8 mouse cellular contexts compared by ENCODE assay signal in the genomic region with DNA sequence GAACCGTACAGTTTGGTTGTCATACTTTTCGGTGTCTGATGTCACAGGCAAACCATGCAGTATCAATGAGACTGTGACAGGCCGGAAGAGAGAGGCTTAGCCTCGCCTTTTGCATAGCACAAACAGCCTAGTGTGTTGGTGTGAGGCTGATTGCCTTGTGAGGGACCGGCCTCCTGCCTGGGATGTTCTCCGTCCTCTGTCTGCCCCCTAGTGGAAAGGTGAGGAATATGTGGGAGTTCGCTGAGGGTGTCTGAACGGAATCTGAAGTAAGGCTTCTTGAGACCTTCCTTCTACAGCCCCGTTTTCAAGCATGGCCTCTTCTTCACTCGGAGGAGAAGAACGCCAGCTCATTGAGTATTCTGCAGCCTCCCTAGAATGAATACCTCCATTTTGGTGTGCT.
DNase-seq lines count a peak whose midpoint lies in the region; ATAC-seq lines count a peak whose summit lies in the region.

No protein-coding gene starts in this region.

- H3K4me1 ChIP-seq in hindbrain, embryonic 13.5 days (replicated peaks): peaks cover 41% of the 10 kb centered on the region

- H3K4me3 ChIP-seq in hindbrain, embryonic 13.5 days: no peak overlapping the region

- no peaks in the 10 kb centered on the region for H3K9me3 ChIP-seq in hindbrain, embryonic 13.5 days

- H3K9ac ChIP-seq in hindbrain, embryonic 13.5 days: no peak overlapping the region

- H3K36me3 ChIP-seq in hindbrain, embryonic 13.5 days: no peaks in the 10 kb centered on the region

- ATAC-seq in hindbrain, embryonic 13.5 days (ENCODE audit: low FRiP score): peak; percentile 91

- WGBS in hindbrain, embryonic 13.5 days: 4% methylated on average over 11 of the region's 11 CpGs

- peak; percentile 92 for DNase-seq in NIH3T3 (ENCODE audit: low read depth)
- DNase-seq in cerebellum, postnatal 10 days: peak; percentile 92
- peak; percentile 78 to 84 for DNase-seq in frontal cortex, postnatal 14 days (ENCODE audit: low spot score in 2 of 2)
- DNase-seq in layer of hippocampus, postnatal 14 days (ENCODE audit: low spot score in 2 of 2): peak; percentile 88 to 92
- DNase-seq in lung, postnatal 10 days: peak; percentile 91
- DNase-seq in ovary, postnatal 36 days (ENCODE audit: low spot score): peak; percentile 77
- DNase-seq in thymus, postnatal 14 days: peak; percentile 82

- H3K27me3 ChIP-seq in hindbrain, embryonic 13.5 days: peaks cover 10% of the 10 kb centered on the region; the same call in 1 of the 2 replicates

- no peak overlapping the region for H3K27ac ChIP-seq in hindbrain, embryonic 13.5 days

- H3K4me2 ChIP-seq in hindbrain, embryonic 13.5 days: peak overlapping the region; percentile 35
